In the genomic region with DNA sequence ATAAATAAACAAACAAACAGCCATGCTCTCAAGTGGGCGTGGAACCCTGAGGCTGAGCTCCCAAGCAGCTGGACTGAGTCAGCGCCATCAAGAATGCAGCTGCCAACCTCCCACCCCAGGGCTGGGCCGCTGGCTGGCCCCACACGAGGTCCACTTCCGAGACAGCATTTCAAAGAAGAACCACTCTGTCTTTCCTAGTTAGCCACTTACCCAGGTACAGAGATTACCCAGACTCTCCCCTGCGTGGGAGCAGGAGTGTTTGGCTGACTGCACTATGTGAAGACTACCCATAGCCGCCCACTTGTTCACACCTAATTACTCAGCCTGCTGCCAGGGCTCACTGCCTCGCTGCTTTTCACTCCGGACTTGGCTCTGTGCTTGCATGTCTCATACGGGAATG, we compare ENCODE assay signal across 15 mouse cellular contexts. TPM values are rescaled to one million over a fixed set of nuclear protein-coding genes. Genes with fewer than 3 reads are reported as not detected.
DNase-seq lines count a peak whose midpoint lies in the region; ATAC-seq and TF ChIP-seq lines count a peak whose summit lies in the region.
"Had no signal": no experiment of that assay in that cellular context is flagged by ENCODE, and none has a peak within 500 bp of the region (broad histone marks: within the 10 kb centered on the region; RNA-seq: fewer than 3 reads in every experiment).

No protein-coding gene starts in this region.

- peak; percentile 62 to 65 for DNase-seq in cerebellum, adult 18-20 months
- no peak for DNase-seq in cerebellum, adult 8-10 months
- peak; percentile 48 to 55 for DNase-seq in adrenal gland, postnatal 36 days
- DNase-seq in kidney, adult 11 months = peak; percentile 52
- no peak for DNase-seq in liver, postnatal 0 days
- DNase-seq in layer of hippocampus, postnatal 14 days (ENCODE audit: low spot score in 2 of 2) = no peak
- no peak for DNase-seq in frontal cortex, adult 2 months (ENCODE audit: extremely low spot score in 1 of 2, low spot score in 1 of 2)
- DNase-seq: gastrocnemius, postnatal 14 days; heart, postnatal 14 days; thymus, postnatal 4 days had no signal

- no peaks in the 10 kb centered on the region for H3K27me3 ChIP-seq in lung, embryonic 16.5 days (ENCODE audit: control insufficient read depth, insufficient read depth, low read depth, low read length)
- no peaks in the 10 kb centered on the region for H3K27me3 ChIP-seq in liver, postnatal 0 days (ENCODE audit: insufficient read depth, low read length)
- H3K27me3 ChIP-seq: embryonic facial prominence, embryonic 15.5 days had no signal

- H3K27ac ChIP-seq in lung, embryonic 16.5 days (ENCODE audit: low read length) = no peak overlapping the region
- no peak overlapping the region for H3K27ac ChIP-seq in liver, postnatal 0 days (ENCODE audit: low read depth)
- H3K27ac ChIP-seq: embryonic facial prominence, embryonic 15.5 days had no signal

- no peak overlapping the region for H3K9ac ChIP-seq in lung, embryonic 16.5 days (ENCODE audit: low read length)
- no peak overlapping the region for H3K9ac ChIP-seq in liver, postnatal 0 days (replicated peaks)
- H3K9ac ChIP-seq: embryonic facial prominence, embryonic 15.5 days had no signal

- ATAC-seq in lung, embryonic 16.5 days (ENCODE audit: low read depth) = peak; percentile 64
- no peak for ATAC-seq in liver, postnatal 0 days
- ATAC-seq: CD4-positive, CD25-positive, alpha-beta regulatory T cell, adult 4 months; midbrain, embryonic 16.5 days had no signal

- TF ChIP-seq CTCF in liver, postnatal 0 days (IDR thresholded peaks at IDR 0.05; ENCODE audit: low read depth) = no peak

- TF ChIP-seq EP300 in liver, postnatal 0 days (IDR thresholded peaks at IDR 0.05; ENCODE audit: low read depth) = no peak

- H3K4me3 ChIP-seq in lung, embryonic 16.5 days (ENCODE audit: low read length) = no peak overlapping the region
- no peak overlapping the region for H3K4me3 ChIP-seq in liver, postnatal 0 days (ENCODE audit: low read depth, low read length)
- H3K4me3 ChIP-seq: embryonic facial prominence, embryonic 15.5 days had no signal

- 39% methylated on average over 10 of the region's 10 CpGs for WGBS in lung, embryonic 16.5 days
- WGBS in liver, postnatal 0 days (ENCODE audit: insufficient replicate concordance) = 85% methylated on average over 10 of the region's 10 CpGs

- H3K4me2 ChIP-seq in lung, embryonic 16.5 days (ENCODE audit: low read depth, low read length) = no peak overlapping the region
- no peak overlapping the region for H3K4me2 ChIP-seq in liver, postnatal 0 days (ENCODE audit: low read depth, low read length)
- H3K4me2 ChIP-seq: embryonic facial prominence, embryonic 15.5 days had no signal

- no peaks in the 10 kb centered on the region for H3K36me3 ChIP-seq in lung, embryonic 16.5 days (ENCODE audit: control insufficient read depth, insufficient read depth, low read length)
- peaks cover 4% of the 10 kb centered on the region; the same call in 1 of the 2 replicates for H3K36me3 ChIP-seq in liver, postnatal 0 days (replicated peaks; ENCODE audit: insufficient read depth, low read length)
- H3K36me3 ChIP-seq: embryonic facial prominence, embryonic 15.5 days had no signal

- peaks cover 31% of the 10 kb centered on the region for H3K4me1 ChIP-seq in lung, embryonic 16.5 days (replicated peaks; ENCODE audit: control insufficient read depth, insufficient read depth, low read length)
- H3K4me1 ChIP-seq in liver, postnatal 0 days (ENCODE audit: insufficient read depth) = peaks cover 5% of the 10 kb centered on the region; the same call in 1 of the 2 replicates

- H3K9me3 ChIP-seq in lung, embryonic 16.5 days (ENCODE audit: control insufficient read depth, low read length) = no peaks in the 10 kb centered on the region
- no peaks in the 10 kb centered on the region for H3K9me3 ChIP-seq in liver, postnatal 0 days (ENCODE audit: low read length)
- H3K9me3 ChIP-seq: embryonic facial prominence, embryonic 15.5 days had no signal

RNA-seq across cellular contexts. Expression of gene Sergef, which starts 26.5 kb away (rescaled TPM):
- 10 to 100 TPM; 21.9 to 22.1 TPM for total RNA-seq in adrenal gland, postnatal 36 days (2021)
- polyA plus RNA-seq in lung, embryonic 16.5 days (2015; fragmentation: Nextera tagmentation; extraction: Ambion mirVana) = 13.3 and 14.4 TPM in 2 replicates
- polyA plus RNA-seq in liver, postnatal 0 days (2015; fragmentation: Nextera tagmentation; extraction: Ambion mirVana) = 3.8 and 4.3 TPM in 2 replicates
- 10 to 100 TPM; 49.3 to 53.4 TPM for total RNA-seq in layer of hippocampus, postnatal 14 days (2021)
- 48.0 and 50.4 TPM in 2 replicates for polyA plus RNA-seq in frontal cortex, adult 2 months (2012; rRNA removed)

RNA-seq across cellular contexts. Expression of gene Tph1, which starts 59.2 kb away (rescaled TPM):
- total RNA-seq in adrenal gland, postnatal 36 days (2021) = under 1 TPM in 1 of 2 experiments, not detected in 1; 0.07 TPM
- polyA plus RNA-seq in lung, embryonic 16.5 days (2015; fragmentation: Nextera tagmentation; extraction: Ambion mirVana) = 0.18 and 0.57 TPM in 2 replicates
- not detected in 2 replicates for polyA plus RNA-seq in liver, postnatal 0 days (2015; fragmentation: Nextera tagmentation; extraction: Ambion mirVana)
- under 1 TPM; 0.19 to 0.35 TPM for total RNA-seq in layer of hippocampus, postnatal 14 days (2021)
- 0.27 and 0.34 TPM in 2 replicates for polyA plus RNA-seq in frontal cortex, adult 2 months (2012; rRNA removed)
- polyA plus RNA-seq: spleen, adult 2 months had no signal

Comparison
In these comparisons a context has a peak if more than half of its experiments do, and no peak if none do; other contexts are left out.
1. DNase-seq: peak in cerebellum, adult 18-20 months (2 of 2), adrenal gland, postnatal 36 days (2 of 2) and kidney, adult 11 months (single experiment); none in cerebellum, adult 8-10 months (single experiment), liver, postnatal 0 days (single experiment), layer of hippocampus, postnatal 14 days (0 of 2) and frontal cortex, adult 2 months (0 of 2).